36 mouse cellular contexts compared by ENCODE assay signal in the genomic region with DNA sequence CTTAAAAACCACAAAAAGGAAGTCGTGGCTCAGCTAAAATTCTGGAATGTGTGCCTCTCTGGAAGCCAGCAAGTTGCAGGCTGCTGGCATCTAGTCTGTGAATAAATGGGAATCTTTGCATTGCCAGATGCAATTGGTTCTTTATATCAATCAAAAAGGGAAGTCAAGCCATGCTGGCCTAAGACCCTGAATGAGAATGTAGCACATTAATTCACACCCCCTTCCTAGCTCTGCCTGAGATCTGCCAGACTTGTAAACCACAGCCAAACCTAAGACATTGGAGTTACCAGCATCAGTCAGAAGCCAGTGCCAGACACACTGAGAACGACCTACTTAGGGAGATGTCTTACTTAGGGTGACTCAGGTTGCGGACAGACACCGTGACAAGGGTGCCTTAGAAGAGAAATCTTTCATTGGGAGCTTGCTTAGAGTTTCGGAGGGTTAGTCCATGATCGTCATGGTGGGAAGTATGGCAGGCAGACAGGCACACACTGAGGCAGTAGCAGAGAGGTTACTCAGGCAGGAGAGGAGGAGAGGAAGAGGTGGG. TPM values are rescaled to one million over a fixed set of nuclear protein-coding genes. Genes with fewer than 3 reads are reported as not detected.
DNase-seq lines count a peak whose midpoint lies in the region; ATAC-seq lines count a peak whose summit lies in the region.
"Had no signal": no experiment of that assay in that cellular context is flagged by ENCODE, and none has a peak within 500 bp of the region (broad histone marks: within the 10 kb centered on the region; RNA-seq: fewer than 3 reads in every experiment).

No protein-coding gene starts in this region.

- H3K4me1 ChIP-seq in heart, embryonic 10.5 days, result peaks cover 37% of the 10 kb centered on the region
- no peaks in the 10 kb centered on the region for H3K4me1 ChIP-seq in neural tube, embryonic 11.5 days (ENCODE audit: control insufficient read depth, insufficient read depth, low read length)
- H3K4me1 ChIP-seq in neural tube, embryonic 15.5 days, result peaks cover 6% of the 10 kb centered on the region; the same call in 1 of the 2 replicates

- no peaks in the 10 kb centered on the region for H3K9me3 ChIP-seq in heart, embryonic 10.5 days
- H3K9me3 ChIP-seq in neural tube, embryonic 11.5 days (ENCODE audit: control insufficient read depth, low read length), result no peaks in the 10 kb centered on the region
- H3K9me3 ChIP-seq in neural tube, embryonic 15.5 days (replicated peaks), result no peaks in the 10 kb centered on the region
- H3K9me3 ChIP-seq: embryonic facial prominence, embryonic 12.5 days; forebrain, embryonic 12.5 days; hindbrain, embryonic 12.5 days; liver, embryonic 12.5 days; neural tube, embryonic 13.5 days; stomach, embryonic 15.5 days had no signal

- no peak for ATAC-seq in neural tube, embryonic 11.5 days (ENCODE audit: insufficient read depth, low FRiP score, low TSS enrichment)
- ATAC-seq in neural tube, embryonic 15.5 days (ENCODE audit: low FRiP score), result no peak
- ATAC-seq: intestine, embryonic 16.5 days; liver, embryonic 12.5 days; liver, postnatal 0 days; midbrain, embryonic 16.5 days; Patski had no signal

- WGBS in heart, embryonic 10.5 days, result 81% methylated on average over 6 of the region's 6 CpGs
- WGBS in neural tube, embryonic 11.5 days, result 86% methylated on average over 6 of the region's 6 CpGs
- 81% methylated on average over 6 of the region's 6 CpGs for WGBS in neural tube, embryonic 15.5 days

- H3K9ac ChIP-seq in neural tube, embryonic 11.5 days (ENCODE audit: low read length), result no peak overlapping the region
- no peak overlapping the region for H3K9ac ChIP-seq in neural tube, embryonic 15.5 days (replicated peaks)
- H3K9ac ChIP-seq: embryonic facial prominence, embryonic 12.5 days; forebrain, embryonic 12.5 days; hindbrain, embryonic 12.5 days; liver, embryonic 12.5 days; liver, postnatal 0 days; neural tube, embryonic 13.5 days; stomach, embryonic 15.5 days had no signal

- H3K36me3 ChIP-seq in heart, embryonic 10.5 days, result no peaks in the 10 kb centered on the region
- no peaks in the 10 kb centered on the region for H3K36me3 ChIP-seq in neural tube, embryonic 11.5 days (ENCODE audit: control insufficient read depth, insufficient read depth, low read length)
- H3K36me3 ChIP-seq in neural tube, embryonic 15.5 days, result no peaks in the 10 kb centered on the region
- H3K36me3 ChIP-seq: embryonic facial prominence, embryonic 12.5 days; forebrain, embryonic 12.5 days; hindbrain, embryonic 12.5 days; liver, embryonic 12.5 days; neural tube, embryonic 13.5 days; stomach, embryonic 15.5 days had no signal

- no peak overlapping the region for H3K4me2 ChIP-seq in neural tube, embryonic 11.5 days (ENCODE audit: low read depth)
- H3K4me2 ChIP-seq in neural tube, embryonic 15.5 days, result no peak overlapping the region
- H3K4me2 ChIP-seq: embryonic facial prominence, embryonic 12.5 days; forebrain, embryonic 12.5 days; hindbrain, embryonic 12.5 days; liver, embryonic 12.5 days; neural tube, embryonic 13.5 days; stomach, embryonic 15.5 days had no signal

- no peak overlapping the region for H3K27ac ChIP-seq in heart, embryonic 10.5 days
- no peak overlapping the region for H3K27ac ChIP-seq in neural tube, embryonic 11.5 days (ENCODE audit: low read depth, low read length)
- H3K27ac ChIP-seq in neural tube, embryonic 15.5 days (replicated peaks), result no peak overlapping the region
- H3K27ac ChIP-seq: embryonic facial prominence, embryonic 12.5 days; forebrain, embryonic 12.5 days; heart, adult 2 months; hindbrain, embryonic 12.5 days; kidney, postnatal 0 days; liver, embryonic 12.5 days; neural tube, embryonic 13.5 days; stomach, embryonic 15.5 days had no signal

- no peak overlapping the region for H3K4me3 ChIP-seq in heart, embryonic 10.5 days
- no peak overlapping the region for H3K4me3 ChIP-seq in neural tube, embryonic 11.5 days (ENCODE audit: low read depth, low read length)
- no peak overlapping the region for H3K4me3 ChIP-seq in neural tube, embryonic 15.5 days (replicated peaks)
- H3K4me3 ChIP-seq: embryonic facial prominence, embryonic 12.5 days; forebrain, embryonic 12.5 days; heart, adult 2 months; hindbrain, embryonic 12.5 days; liver, embryonic 12.5 days; myocyte; neural tube, embryonic 13.5 days; stomach, embryonic 15.5 days had no signal

- peak; percentile 48 for DNase-seq in heart, embryonic 10.5 days (ENCODE audit: low spot score)
- no peak for DNase-seq in heart, postnatal 4 days
- DNase-seq in neural tube, embryonic 11.5 days (ENCODE audit: low spot score), result peak; percentile 4
- DNase-seq in NIH3T3 (ENCODE audit: low read depth), result peak; percentile 18
- DNase-seq in layer of hippocampus, adult 8-10 months (ENCODE audit: low spot score in 2 of 2), result no peak
- DNase-seq in thymus, postnatal 14 days, result no peak
- DNase-seq: adrenal gland, postnatal 10 days; B cell, adult 2 months; cerebellum, adult 11 months; cerebellum, adult 9-10 months; cerebellum, postnatal 36 days; embryo, embryonic 11 days; gastrocnemius, postnatal 25 days; heart, adult 2 months; heart, postnatal 14 days; kidney, adult 8-10 months; kidney, postnatal 4 days; layer of hippocampus, postnatal 36 days; left cerebral cortex, postnatal 4 days; liver, postnatal 0 days; lung, postnatal 36 days; retina, postnatal 1 day; right cerebral cortex, postnatal 14 days; thymus, postnatal 25 days had no signal

- H3K27me3 ChIP-seq in heart, embryonic 10.5 days (ENCODE audit: insufficient read depth, poor library complexity, severe bottlenecking), result no peaks in the 10 kb centered on the region
- no peaks in the 10 kb centered on the region for H3K27me3 ChIP-seq in neural tube, embryonic 11.5 days (ENCODE audit: control insufficient read depth, insufficient read depth, low read length)
- no peaks in the 10 kb centered on the region for H3K27me3 ChIP-seq in neural tube, embryonic 15.5 days (replicated peaks)
- H3K27me3 ChIP-seq: embryonic facial prominence, embryonic 12.5 days; forebrain, embryonic 12.5 days; hindbrain, embryonic 12.5 days; liver, embryonic 12.5 days; neural tube, embryonic 13.5 days; Patski; stomach, embryonic 15.5 days had no signal

RNA-seq across cellular contexts. Expression of gene Tec, which starts 19.3 kb away (rescaled TPM):
- 7.5 and 12.1 TPM in 2 replicates for polyA plus RNA-seq in heart, embryonic 10.5 days (2016; fragmentation: Nextera tagmentation; extraction: Ambion mirVana)
- 10 to 100 TPM; 13.2 TPM for total RNA-seq in heart, postnatal 4 days (2021)
- 6.8 and 7.8 TPM in 2 replicates for polyA plus RNA-seq in neural tube, embryonic 11.5 days (2014; fragmentation: Nextera tagmentation; extraction: Ambion mirVana)
- polyA plus RNA-seq in neural tube, embryonic 15.5 days (2015; fragmentation: Nextera tagmentation; extraction: Ambion mirVana), result 8.8 and 11.5 TPM in 2 replicates
- total RNA-seq in layer of hippocampus, adult 8-10 months (2022), result 1 to 10 TPM; 1.1 to 5.9 (median 4.1) TPM

Comparison
In these comparisons a context has a peak if more than half of its experiments do, and no peak if none do; other contexts are left out.
1. DNase-seq: peak in heart, embryonic 10.5 days (single experiment), neural tube, embryonic 11.5 days (single experiment) and NIH3T3 (single experiment); none in heart, postnatal 4 days (single experiment), layer of hippocampus, adult 8-10 months (0 of 2) and thymus, postnatal 14 days (single experiment).